Mouse (Mus musculus): ENCODE measurements at regions not wholly inside any gene's neighbourhood (a gene's known extent, or its start where the extent isn't known, plus 50 kb on each side); places are given as distances from the start of the nearest gene placed in this dataset.

- no peaks in the 10 kb centered on the region for H3K27me3 ChIP-seq (replicated peaks; ENCODE audit: low read depth, poor library complexity, severe bottlenecking)
- H3K4me1 ChIP-seq: peaks cover 21% of the 10 kb centered on the region
- no peak overlapping the region for H3K4me3 ChIP-seq
- no peak overlapping the region for H3K27ac ChIP-seq (replicated peaks)
- 77% methylated on average over 7 of the region's 7 CpGs for WGBS
- DNase-seq (ENCODE audit: low spot score): no peak
- H3K9me3 ChIP-seq: no peaks in the 10 kb centered on the region
- no peaks in the 10 kb centered on the region for H3K36me3 ChIP-seq (replicated peaks)
Observed at GRCm38 (mm10) chr3:52618212-52618924, 350.2 kb downstream of the Foxo1 start.

DNA sequence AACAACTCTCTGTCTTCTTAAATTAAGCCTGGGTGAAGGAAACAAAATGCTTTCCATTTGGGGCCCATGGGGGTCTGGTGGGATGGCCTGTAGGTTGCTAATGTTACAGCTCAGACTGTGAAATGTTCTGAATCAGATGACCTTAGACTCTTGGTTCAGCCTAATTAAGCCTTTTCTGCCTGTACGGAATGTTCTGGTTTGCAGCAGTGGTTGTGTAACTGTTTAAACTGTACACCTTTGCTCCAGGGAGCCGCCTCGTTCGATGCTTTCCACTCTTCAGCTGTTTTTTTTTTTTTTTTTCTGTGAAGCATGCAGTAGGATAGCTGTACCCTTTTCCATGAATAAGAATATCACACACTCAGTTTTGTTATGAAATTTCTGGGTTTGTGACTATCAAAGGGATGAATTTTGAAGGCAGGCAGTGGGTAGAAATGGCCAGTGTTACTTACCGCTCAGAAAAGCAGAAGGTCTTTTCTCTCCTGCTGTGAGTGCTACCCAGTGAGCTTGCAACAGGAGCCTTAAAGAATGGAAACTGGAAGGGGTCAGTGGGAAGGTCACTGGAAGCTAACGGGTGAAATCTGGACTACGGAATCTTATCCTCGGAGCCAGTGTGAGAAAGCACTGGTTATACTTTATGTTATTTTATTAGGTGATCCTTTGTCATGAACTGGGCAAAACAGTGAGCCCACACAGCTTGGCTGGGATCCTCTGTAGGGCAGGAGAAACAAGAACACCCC, 349.4 kb downstream of the Foxo1 start:
- H3K4me3 ChIP-seq: no peak overlapping the region
- WGBS: 40% methylated on average over 8 of the region's 8 CpGs
- H3K9me3 ChIP-seq: no peaks in the 10 kb centered on the region
- H3K27me3 ChIP-seq (replicated peaks; ENCODE audit: low read depth, poor library complexity, severe bottlenecking): no peaks in the 10 kb centered on the region
- no peaks in the 10 kb centered on the region for H3K36me3 ChIP-seq (replicated peaks)
- H3K27ac ChIP-seq (replicated peaks): no peak overlapping the region
- H3K4me1 ChIP-seq: peaks cover 21% of the 10 kb centered on the region
- DNase-seq (ENCODE audit: low spot score): no peak

GRCm38 (mm10) chr3:52611881-52612280, 343.7 kb downstream of the Foxo1 start:
- no peak overlapping the region for H3K27ac ChIP-seq (replicated peaks)
- H3K4me1 ChIP-seq: peaks cover 8% of the 10 kb centered on the region
- H3K4me3 ChIP-seq: no peak overlapping the region
- 93% methylated on average over 8 of the region's 8 CpGs for WGBS
- H3K9me3 ChIP-seq: no peaks in the 10 kb centered on the region
- H3K36me3 ChIP-seq (replicated peaks): no peaks in the 10 kb centered on the region
- H3K27me3 ChIP-seq (replicated peaks; ENCODE audit: low read depth, poor library complexity, severe bottlenecking): no peaks in the 10 kb centered on the region
- DNase-seq (ENCODE audit: low spot score): no peak

DNA sequence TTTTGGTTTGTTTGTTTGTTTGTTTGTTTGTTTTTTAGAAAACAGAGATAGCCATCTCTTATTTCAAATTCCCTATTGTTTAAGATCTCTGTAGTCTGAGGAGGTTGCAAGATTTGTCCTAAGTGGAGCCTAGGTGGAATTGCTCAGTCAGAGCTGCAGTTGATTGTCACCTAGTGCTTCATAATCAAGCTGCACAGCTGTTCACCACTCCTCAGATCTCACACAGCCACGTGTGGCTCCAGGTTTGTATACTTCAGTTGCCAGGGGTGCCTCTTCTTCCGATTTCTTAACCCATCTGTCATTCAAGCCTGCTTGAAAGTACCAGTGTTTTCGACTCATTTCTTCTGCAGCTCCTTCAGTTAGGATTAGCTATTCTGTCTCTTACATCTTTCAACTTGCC, 342.3 kb downstream of the Foxo1 start:
- 72% methylated on average over 3 of the region's 3 CpGs for WGBS
- Histone ChIP-seq H3K4me3 (no peak overlapping the region), H3K36me3 (replicated peaks) (no peaks in the 10 kb centered on the region), H3K27ac (replicated peaks) (no peak overlapping the region), H3K4me1 (peaks cover 8% of the 10 kb centered on the region), H3K27me3 (replicated peaks; ENCODE audit: low read depth, poor library complexity, severe bottlenecking) (no peaks in the 10 kb centered on the region), H3K9me3 (no peaks in the 10 kb centered on the region)
- no peak for DNase-seq (ENCODE audit: low spot score)

GRCm38 (mm10) chr3:52608086-52608426, 339.9 kb downstream of the Foxo1 start:
- H3K36me3 ChIP-seq (replicated peaks): no peaks in the 10 kb centered on the region
- WGBS: 89% methylated on average over 5 of the region's 5 CpGs
- no peak overlapping the region for H3K27ac ChIP-seq (replicated peaks)
- no peaks in the 10 kb centered on the region for H3K9me3 ChIP-seq
- DNase-seq (ENCODE audit: low spot score): no peak
- no peaks in the 10 kb centered on the region for H3K27me3 ChIP-seq (replicated peaks; ENCODE audit: low read depth, poor library complexity, severe bottlenecking)
- H3K4me3 ChIP-seq: no peak overlapping the region
- peaks cover 11% of the 10 kb centered on the region for H3K4me1 ChIP-seq

GRCm38 (mm10) chr3:52607379-52608085, 339.4 kb downstream of the Foxo1 start:
- 91% methylated on average over 12 of the region's 12 CpGs for WGBS
- no peaks in the 10 kb centered on the region for H3K9me3 ChIP-seq
- no peak overlapping the region for H3K27ac ChIP-seq (replicated peaks)
- H3K4me1 ChIP-seq: peaks cover 12% of the 10 kb centered on the region
- no peak for DNase-seq (ENCODE audit: low spot score)
- H3K27me3 ChIP-seq (replicated peaks; ENCODE audit: low read depth, poor library complexity, severe bottlenecking): no peaks in the 10 kb centered on the region
- H3K4me3 ChIP-seq: no peak overlapping the region
- H3K36me3 ChIP-seq (replicated peaks): no peaks in the 10 kb centered on the region

GRCm38 (mm10) chr3:52605261-52605771, 337.2 kb downstream of the Foxo1 start:
- Histone ChIP-seq H3K9me3 (no peaks in the 10 kb centered on the region), H3K36me3 (replicated peaks) (no peaks in the 10 kb centered on the region), H3K4me1 (peaks cover 12% of the 10 kb centered on the region), H3K27me3 (replicated peaks; ENCODE audit: low read depth, poor library complexity, severe bottlenecking) (no peaks in the 10 kb centered on the region), H3K4me3 (no peak overlapping the region), H3K27ac (replicated peaks) (no peak overlapping the region)
- 52% methylated on average over 6 of the region's 6 CpGs for WGBS
- DNase-seq (ENCODE audit: low spot score): no peak

GRCm38 (mm10) chr3:52603244-52603704, 335.1 kb downstream of the Foxo1 start:
- Histone ChIP-seq H3K4me3 (no peak overlapping the region), H3K27me3 (replicated peaks; ENCODE audit: low read depth, poor library complexity, severe bottlenecking) (no peaks in the 10 kb centered on the region), H3K36me3 (replicated peaks) (no peaks in the 10 kb centered on the region), H3K9me3 (no peaks in the 10 kb centered on the region), H3K4me1 (peaks cover 12% of the 10 kb centered on the region), H3K27ac (replicated peaks) (0 out of 2 replicates have a peak overlapping the region, but pooled peaks have one; percentile 14)
- WGBS: 70% methylated on average over 8 of the region's 8 CpGs
- DNase-seq (ENCODE audit: low spot score): peak; percentile 51

- Histone ChIP-seq H3K36me3 (replicated peaks) (no peaks in the 10 kb centered on the region), H3K4me3 (no peak overlapping the region), H3K9me3 (no peaks in the 10 kb centered on the region), H3K4me1 (peaks cover 12% of the 10 kb centered on the region), H3K27ac (replicated peaks) (no peak overlapping the region), H3K27me3 (replicated peaks; ENCODE audit: low read depth, poor library complexity, severe bottlenecking) (no peaks in the 10 kb centered on the region)
- WGBS: 91% methylated on average over 21 of the region's 21 CpGs
- DNase-seq (ENCODE audit: low spot score): no peak
Observed at GRCm38 (mm10) chr3:52601011-52601745, 333.0 kb downstream of the Foxo1 start.

DNA sequence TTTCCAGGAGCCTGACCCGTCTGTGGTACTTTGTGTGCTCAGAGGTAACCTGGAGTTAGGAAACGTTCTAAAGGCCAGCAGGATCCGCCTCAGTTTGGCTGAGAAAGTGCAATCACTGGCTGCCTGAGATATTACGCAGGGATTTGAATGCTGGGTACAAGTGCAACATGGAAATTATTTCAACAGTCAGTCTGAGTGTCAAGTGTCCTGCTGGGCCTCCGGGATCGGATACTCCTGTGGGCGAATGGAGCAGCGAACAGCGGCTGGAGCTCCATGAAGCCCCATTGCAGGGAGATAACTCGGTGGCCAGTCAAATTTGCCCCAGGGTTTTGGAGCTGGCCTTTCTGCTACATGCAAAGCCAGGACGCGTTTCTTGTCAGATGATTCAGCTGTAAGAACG, 332.4 kb downstream of the Foxo1 start:
- Histone ChIP-seq H3K36me3 (replicated peaks) (no peaks in the 10 kb centered on the region), H3K27ac (replicated peaks) (no peak overlapping the region), H3K9me3 (no peaks in the 10 kb centered on the region), H3K27me3 (replicated peaks; ENCODE audit: low read depth, poor library complexity, severe bottlenecking) (no peaks in the 10 kb centered on the region), H3K4me3 (no peak overlapping the region), H3K4me1 (peaks cover 12% of the 10 kb centered on the region)
- 83% methylated on average over 13 of the region's 13 CpGs for WGBS
- DNase-seq (ENCODE audit: low spot score): no peak

DNA sequence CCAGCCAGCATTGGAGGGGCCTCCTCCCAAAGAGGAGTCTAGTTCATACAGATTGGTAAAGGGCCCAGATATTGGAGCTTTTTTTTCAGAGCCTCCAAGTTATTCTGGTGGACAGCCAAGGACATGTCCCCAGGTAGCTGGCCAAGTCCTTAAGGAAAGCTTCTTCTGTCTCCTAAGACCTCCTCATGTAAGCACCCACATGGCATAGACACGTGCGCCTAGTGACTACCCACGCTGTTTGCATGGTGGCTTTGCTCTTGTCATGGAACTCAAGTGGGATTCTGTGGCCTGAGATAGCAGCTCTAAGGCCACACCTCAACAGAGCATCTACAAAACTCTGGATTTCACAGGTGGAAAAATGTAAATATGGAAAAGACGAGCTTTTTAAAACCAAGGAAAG, 332.0 kb downstream of the Foxo1 start:
- no peak for DNase-seq (ENCODE audit: low spot score)
- Histone ChIP-seq H3K4me1 (peaks cover 9% of the 10 kb centered on the region), H3K36me3 (replicated peaks) (no peaks in the 10 kb centered on the region), H3K9me3 (no peaks in the 10 kb centered on the region), H3K27ac (replicated peaks) (no peak overlapping the region), H3K27me3 (replicated peaks; ENCODE audit: low read depth, poor library complexity, severe bottlenecking) (no peaks in the 10 kb centered on the region), H3K4me3 (no peak overlapping the region)
- 91% methylated on average over 4 of the region's 4 CpGs for WGBS

GRCm38 (mm10) chr3:52586418-52586817, 318.3 kb downstream of the Foxo1 start:
- Histone ChIP-seq H3K27ac (replicated peaks) (no peak overlapping the region), H3K4me3 (no peak overlapping the region), H3K27me3 (replicated peaks; ENCODE audit: low read depth, poor library complexity, severe bottlenecking) (no peaks in the 10 kb centered on the region), H3K9me3 (no peaks in the 10 kb centered on the region), H3K36me3 (replicated peaks) (no peaks in the 10 kb centered on the region), H3K4me1 (no peaks in the 10 kb centered on the region)
- 86% methylated on average over 4 of the region's 4 CpGs for WGBS
- DNase-seq (ENCODE audit: low spot score): no peak
